Mouse (Mus musculus) MEL (cell line): Measurements from ENCODE around the gene Sft2d2. TPM values are rescaled to one million over a fixed set of nuclear protein-coding genes. Genes with fewer than 3 reads are reported as not detected.

Experiments
- DNase-seq: peaks from one replicate; pipeline ENCODE4 v3.0.0; 2011; ENCODE audit warnings: low read depth, low spot score
- H3K27ac ChIP-seq: 2 replicates; pipeline ENCODE4 v1.5.1; 2012; ENCODE audit warnings: low read depth, mild to moderate bottlenecking, control low read depth, low read length, moderate library complexity; ENCODE audit not compliant: control insufficient read depth
- H3K27me3 ChIP-seq, 2 experiments: fragments of 150-350 bp in 1 of 2; sonication (generic) in 1 of 2; 2 replicates each; pipeline ENCODE4 v1.6.1; 2012; ENCODE audit warnings: low read length in 2 of 2, mild to moderate bottlenecking in 2 of 2, improper control_type of control experiment in 1 of 2, moderate library complexity in 1 of 2; ENCODE audit not compliant: insufficient read depth in 2 of 2, control insufficient read depth in 1 of 2
- H3K36me3 ChIP-seq, 2 experiments: 2 replicates each; pipeline ENCODE4 v1.6.1; 2012 to 2014; ENCODE audit warnings: low read length in 2 of 2, improper control_type of control experiment in 1 of 2, inconsistent platforms in 1 of 2, mild to moderate bottlenecking in 1 of 2; ENCODE audit not compliant: insufficient read depth in 2 of 2, control insufficient read depth in 1 of 2
- H3K4me1 ChIP-seq, 2 experiments: fragments of 150-350 bp in 1 of 2; sonication (generic) in 1 of 2; 2 replicates each; pipeline ENCODE4 v1.6.1; 2012; ENCODE audit warnings: low read length in 2 of 2, improper control_type of control experiment in 1 of 2, mild to moderate bottlenecking in 1 of 2; ENCODE audit not compliant: insufficient read depth in 2 of 2, control insufficient read depth in 1 of 2
- H3K4me3 ChIP-seq, 2 experiments: fragments of 150-350 bp in 1 of 2; sonication (generic) in 1 of 2; 2 replicates each; pipeline ENCODE4 v1.5.1; 2012; ENCODE audit warnings: low read depth in 2 of 2, low read length in 2 of 2, mild to moderate bottlenecking in 2 of 2, moderate library complexity in 2 of 2, control low read depth in 1 of 2, improper control_type of control experiment in 1 of 2; ENCODE audit not compliant: control insufficient read depth in 1 of 2, insufficient read depth in 1 of 2
- H3K79me2 ChIP-seq: 2 replicates; pipeline ENCODE4 v1.6.1; 2012; ENCODE audit warnings: mild to moderate bottlenecking, low read length, moderate library complexity; ENCODE audit not compliant: control insufficient read depth, poor library complexity, insufficient read depth
- H3K9ac ChIP-seq: 2 replicates; pipeline ENCODE4 v1.6.1; 2012; ENCODE audit warnings: low read depth, mild to moderate bottlenecking, control low read depth, low read length, moderate library complexity; ENCODE audit not compliant: control insufficient read depth, poor library complexity, severe bottlenecking
- H3K9me3 ChIP-seq: fragments of 150-350 bp; sonication (generic); replicated peaks from 2 replicates; pipeline ENCODE4 v1.6.1; 2012; ENCODE audit warnings: mild to moderate bottlenecking, low read length, improper control_type of control experiment, moderate library complexity; ENCODE audit not compliant: insufficient read depth
- CHD1 ChIP-seq: IDR thresholded peaks from 2 replicates; pipeline ENCODE4 v1.6.1; 2012; ENCODE audit warnings: low read depth, mild to moderate bottlenecking, inconsistent platforms, low read length, improper control_type of control experiment
- E2F4 ChIP-seq: IDR thresholded peaks from 2 replicates; pipeline ENCODE4 v1.6.1; 2011; ENCODE audit warnings: low read depth, low read length, improper control_type of control experiment, borderline replicate concordance
- EP300 ChIP-seq, 2 experiments: IDR thresholded peaks; 2 replicates each; pipeline ENCODE4 v1.6.1; 2011; ENCODE audit warnings: improper control_type of control experiment in 2 of 2, low read length in 2 of 2, low read depth in 1 of 2, mild to moderate bottlenecking in 1 of 2
- GATA1 ChIP-seq: IDR thresholded peaks from 2 replicates; pipeline ENCODE4 v1.6.1; 2011; ENCODE audit warnings: low read depth, low read length, improper control_type of control experiment
- KAT2A ChIP-seq: conservative IDR thresholded peaks from 2 replicates; pipeline ENCODE4 v1.6.1; 2012; ENCODE audit warnings: low read depth, low read length, improper control_type of control experiment, inconsistent platforms
- MAZ ChIP-seq: IDR thresholded peaks from 2 replicates; pipeline ENCODE4 v1.6.1; 2012; ENCODE audit warnings: low read depth, mild to moderate bottlenecking, inconsistent platforms, low read length, improper control_type of control experiment
- MYC ChIP-seq: IDR thresholded peaks from 2 replicates; pipeline ENCODE4 v1.6.1; 2011; ENCODE audit warnings: low read depth, mild to moderate bottlenecking, low read length, improper control_type of control experiment, moderate library complexity
- NRF1 ChIP-seq: IDR thresholded peaks from 2 replicates; pipeline ENCODE4 v1.6.1; 2014; ENCODE audit warnings: low read depth, mild to moderate bottlenecking, inconsistent platforms, low read length, improper control_type of control experiment, moderate library complexity; ENCODE audit not compliant: poor library complexity, insufficient read depth, severe bottlenecking
- POLR2A ChIP-seq, 2 experiments: IDR thresholded peaks; 2 replicates each; pipeline ENCODE4 v1.6.1; 2011 to 2012; ENCODE audit warnings: low read length in 2 of 2, mild to moderate bottlenecking in 2 of 2, control low read depth in 1 of 2, improper control_type of control experiment in 1 of 2, low read depth in 1 of 2, moderate library complexity in 1 of 2; ENCODE audit not compliant: control insufficient read depth in 1 of 2, insufficient read depth in 1 of 2, poor library complexity in 1 of 2
- POLR2AphosphoS2 ChIP-seq: IDR thresholded peaks from 2 replicates; pipeline ENCODE4 v1.6.1; 2011; ENCODE audit warnings: low read length, improper control_type of control experiment
- RAD21 ChIP-seq: IDR thresholded peaks from 2 replicates; pipeline ENCODE4 v1.6.1; 2011; ENCODE audit warnings: mild to moderate bottlenecking, low read depth, low read length, improper control_type of control experiment
- RCOR1 ChIP-seq: IDR thresholded peaks from 2 replicates; pipeline ENCODE4 v1.6.1; 2012; ENCODE audit warnings: low read depth, mild to moderate bottlenecking, inconsistent platforms, low read length, improper control_type of control experiment
- SIN3A ChIP-seq: IDR thresholded peaks from 2 replicates; pipeline ENCODE4 v1.6.1; 2012; ENCODE audit warnings: low read length, improper control_type of control experiment, inconsistent platforms
- SMC3 ChIP-seq: IDR thresholded peaks from 2 replicates; pipeline ENCODE4 v1.6.1; 2011; ENCODE audit warnings: low read depth, low read length, improper control_type of control experiment
- TAL1 ChIP-seq: IDR thresholded peaks from 2 replicates; pipeline ENCODE4 v1.6.1; 2012; ENCODE audit warnings: mild to moderate bottlenecking, inconsistent platforms, low read length, moderate library complexity, mixed read lengths
- TBP ChIP-seq: IDR thresholded peaks from 2 replicates; pipeline ENCODE4 v1.8.0; 2011; ENCODE audit warnings: low read depth, low read length, improper control_type of control experiment
- TCF12 ChIP-seq: IDR thresholded peaks from 2 replicates; pipeline ENCODE4 v1.6.1; 2014; ENCODE audit warnings: low read depth, mild to moderate bottlenecking, inconsistent platforms, low read length, improper control_type of control experiment, moderate library complexity
- UBTF ChIP-seq: IDR thresholded peaks from 2 replicates; pipeline ENCODE4 v1.6.1; 2012; ENCODE audit warnings: low read depth, mild to moderate bottlenecking, inconsistent platforms, low read length, improper control_type of control experiment, moderate library complexity, borderline replicate concordance; ENCODE audit not compliant: insufficient read depth
- USF1 ChIP-seq: IDR thresholded peaks from 2 replicates; pipeline ENCODE4 v1.6.1; 2014; ENCODE audit warnings: low read depth, mild to moderate bottlenecking, inconsistent platforms, low read length, improper control_type of control experiment, moderate library complexity
- USF2 ChIP-seq, 2 experiments: IDR thresholded peaks; 2 replicates each; pipeline ENCODE4 v1.6.1; 2011 to 2012; ENCODE audit warnings: improper control_type of control experiment in 2 of 2, low read length in 2 of 2, borderline replicate concordance in 1 of 2, inconsistent platforms in 1 of 2, low read depth in 1 of 2, mild to moderate bottlenecking in 1 of 2; ENCODE audit not compliant: insufficient read depth in 1 of 2
- ZC3H11A ChIP-seq: IDR thresholded peaks from 2 replicates; pipeline ENCODE4 v1.6.1; 2012; ENCODE audit warnings: low read depth, mild to moderate bottlenecking, inconsistent platforms, low read length, improper control_type of control experiment
- ZKSCAN1 ChIP-seq: IDR thresholded peaks from 2 replicates; pipeline ENCODE4 v1.6.1; 2012; ENCODE audit warnings: low read depth, mild to moderate bottlenecking, inconsistent platforms, low read length, improper control_type of control experiment, moderate library complexity
- polyA plus RNA-seq, 2 experiments: library from polyadenylated mRNA; stranded (reverse) in 1 of 2; unstranded in 1 of 2; fragments of >175 nt in 1 of 2; fragments of >200 nt in 1 of 2; gene quantifications; 2 replicates each; pipeline versions ENCODE4 v1.2.1 to v1.2.4; 2012; ENCODE audit warnings: low replicate concordance in 2 of 2, low read depth in 1 of 2; ENCODE audit not compliant: insufficient read length in 2 of 2, insufficient read depth in 1 of 2, missing spikeins in 1 of 2
- total RNA-seq: library from RNA; depleted of rRNA; stranded (reverse); fragments of 300-350 nt; gene quantifications from 2 replicates; pipeline ENCODE4 v1.2.3, GENCODE M21; 2012

Gene Sft2d2
- total and polyA plus RNA-seq, 3 experiments = 4.0 to 8.9 TPM; not detected in 1

DNA sequence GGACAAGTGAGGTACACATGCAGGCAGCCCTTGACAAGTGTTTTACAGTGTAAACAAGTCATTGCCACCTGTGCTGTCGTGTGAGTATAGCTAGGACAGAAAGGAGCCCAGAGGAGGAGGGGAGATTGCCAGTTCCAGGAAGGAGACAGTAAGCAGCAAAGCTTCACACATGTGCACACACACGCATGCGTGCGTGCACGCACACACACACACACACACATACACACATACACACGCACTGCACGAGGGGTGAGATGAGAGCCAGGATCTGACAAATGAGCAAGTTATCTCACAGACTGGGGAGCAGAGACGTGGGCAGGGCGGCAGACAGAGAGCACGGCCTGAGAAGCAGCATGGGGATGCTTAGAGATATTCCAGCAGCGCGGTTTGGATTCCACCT, 7.7 kb downstream of the Sft2d2 start:
- H3K27me3 ChIP-seq = no peaks in the 10 kb centered on the region
- no peak for TF ChIP-seq GATA1
- no peak for TF ChIP-seq POLR2A (IDR thresholded peaks at IDR 0.05; ENCODE audit: control insufficient read depth in 1 of 2, insufficient read depth in 1 of 2, low read depth in 1 of 2, low read length in 2 of 2, poor library complexity in 1 of 2)
- TF ChIP-seq EP300 (IDR thresholded peaks at IDR 0.05; ENCODE audit: low read depth in 1 of 2, low read length in 2 of 2) = no peak
- H3K9me3 ChIP-seq = no peaks in the 10 kb centered on the region
- no peaks in the 10 kb centered on the region for H3K36me3 ChIP-seq
- H3K9ac ChIP-seq = no peak overlapping the region
- no peak overlapping the region for H3K4me3 ChIP-seq
- no peaks in the 10 kb centered on the region for H3K79me2 ChIP-seq
- H3K4me1 ChIP-seq = no peaks in the 10 kb centered on the region
- H3K27ac ChIP-seq = no peak overlapping the region
- no peak for DNase-seq

DNA sequence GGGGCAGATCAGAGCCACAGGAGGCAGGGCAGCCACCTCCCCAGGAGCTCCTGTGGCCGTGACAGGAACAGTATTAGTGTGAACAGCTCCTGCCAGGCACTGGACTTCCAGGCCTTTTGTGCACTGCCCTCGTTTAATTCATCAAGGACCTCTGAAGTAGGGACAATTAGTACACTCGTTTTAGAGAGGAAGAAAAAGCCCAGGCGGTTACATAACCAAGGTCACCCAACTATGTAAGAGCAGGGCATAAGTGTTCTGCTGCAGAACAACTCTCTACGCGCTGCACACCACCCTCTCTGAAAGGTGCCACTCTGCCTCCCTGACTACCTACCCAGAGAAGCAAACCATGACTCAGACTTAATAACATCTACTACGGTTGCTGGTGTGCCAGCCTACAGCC, 9.1 kb downstream of the Sft2d2 start:
- H3K36me3 ChIP-seq = no peaks in the 10 kb centered on the region
- no peaks in the 10 kb centered on the region for H3K27me3 ChIP-seq
- DNase-seq = no peak
- no peak overlapping the region for H3K9ac ChIP-seq
- H3K79me2 ChIP-seq = no peaks in the 10 kb centered on the region
- H3K4me3 ChIP-seq = no peak overlapping the region
- no peaks in the 10 kb centered on the region for H3K4me1 ChIP-seq
- no peak overlapping the region for H3K27ac ChIP-seq
- no peak for TF ChIP-seq EP300 (IDR thresholded peaks at IDR 0.05; ENCODE audit: low read depth in 1 of 2, low read length in 2 of 2)
- TF ChIP-seq SIN3A = no peak
- no peak for TF ChIP-seq POLR2AphosphoS2
- TF ChIP-seq RCOR1 = no peak
- no peak for TF ChIP-seq USF1
- no peak for TF ChIP-seq TCF12
- no peak for TF ChIP-seq UBTF
- no peak for TF ChIP-seq TBP
- no peaks in the 10 kb centered on the region for H3K9me3 ChIP-seq

DNA sequence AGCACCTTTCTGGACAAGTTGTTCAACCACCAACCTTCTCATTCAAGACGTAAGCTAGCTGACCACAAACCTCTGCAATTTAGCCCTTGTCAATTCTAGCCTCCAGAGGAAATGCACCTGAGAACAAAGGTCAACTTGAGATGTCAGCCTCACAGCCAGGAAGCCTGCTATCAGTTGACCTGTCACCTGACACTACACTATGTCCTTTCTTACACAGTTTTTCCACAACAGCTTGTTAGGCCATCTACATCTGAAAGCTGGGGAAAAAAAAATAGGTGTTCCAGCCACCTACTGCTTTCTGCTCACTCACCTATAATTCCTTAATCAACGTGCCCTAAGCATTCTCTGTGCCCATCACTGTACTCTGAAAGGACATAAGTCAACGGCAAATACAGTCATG, 10.1 kb downstream of the Sft2d2 start:
- H3K4me1 ChIP-seq = no peaks in the 10 kb centered on the region
- no peaks in the 10 kb centered on the region for H3K9me3 ChIP-seq
- no peaks in the 10 kb centered on the region for H3K79me2 ChIP-seq
- TF ChIP-seq MAZ = no peak
- no peak overlapping the region for H3K4me3 ChIP-seq
- DNase-seq = no peak
- H3K9ac ChIP-seq = no peak overlapping the region
- no peak overlapping the region for H3K27ac ChIP-seq
- no peaks in the 10 kb centered on the region for H3K27me3 ChIP-seq
- no peaks in the 10 kb centered on the region for H3K36me3 ChIP-seq

DNA sequence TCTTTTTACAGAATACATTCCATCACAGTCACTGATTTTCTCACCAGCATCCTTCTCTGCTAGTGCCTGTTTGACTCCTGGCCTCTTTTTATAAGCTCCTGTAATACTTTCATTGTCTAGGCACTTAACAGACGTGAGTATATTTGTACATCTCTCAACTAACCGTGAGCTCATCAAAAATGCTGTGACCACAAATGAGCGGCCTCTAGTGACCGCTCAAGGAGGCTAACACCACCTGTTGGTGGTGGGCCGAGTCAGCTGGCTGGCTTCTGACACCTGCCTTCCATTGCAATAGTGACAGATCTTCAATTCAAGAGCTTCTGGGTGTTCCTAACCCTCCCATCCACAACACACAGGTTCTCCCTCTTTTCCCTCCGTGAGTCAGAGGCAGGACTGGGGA, 10.8 kb downstream of the Sft2d2 start:
- no peaks in the 10 kb centered on the region for H3K27me3 ChIP-seq
- no peak for TF ChIP-seq USF2 (IDR thresholded peaks at IDR 0.05; ENCODE audit: borderline replicate concordance in 1 of 2, insufficient read depth in 1 of 2, low read depth in 1 of 2, low read length in 2 of 2)
- no peak for TF ChIP-seq UBTF
- no peak for TF ChIP-seq E2F4
- no peak for TF ChIP-seq NRF1
- no peak for TF ChIP-seq TAL1
- TF ChIP-seq ZKSCAN1 = no peak
- no peak for TF ChIP-seq GATA1
- TF ChIP-seq ZC3H11A = no peak
- TF ChIP-seq SMC3 = no peak
- no peak for TF ChIP-seq RAD21
- no peak for TF ChIP-seq MYC
- TF ChIP-seq KAT2A = no peak
- TF ChIP-seq MAZ = no peak
- TF ChIP-seq CHD1 = no peak
- TF ChIP-seq, all 39 proteins: peak for 0
- H3K36me3 ChIP-seq = no peaks in the 10 kb centered on the region
- no peaks in the 10 kb centered on the region for H3K4me1 ChIP-seq
- H3K79me2 ChIP-seq = no peaks in the 10 kb centered on the region
- DNase-seq = no peak
- H3K9ac ChIP-seq = no peak overlapping the region
- no peak overlapping the region for H3K27ac ChIP-seq
- no peaks in the 10 kb centered on the region for H3K9me3 ChIP-seq
- no peak overlapping the region for H3K4me3 ChIP-seq
